Mouse (Mus musculus) adrenal gland, postnatal 0 days (tissue): ENCODE results near the gene Myef2. TPM values are rescaled to one million over a fixed set of nuclear protein-coding genes. Genes with fewer than 3 reads are reported as not detected.

Experiments
- polyA plus RNA-seq: library from polyadenylated mRNA; unstranded; fragments of >200 nt; fragmentation: Nextera tagmentation; extraction: Ambion mirVana; gene quantifications from 2 replicates; pipeline ENCODE4 v1.2.1, GENCODE M21; 2015

The Myef2 gene
- 46.4 and 47.1 TPM in 2 replicates for polyA plus RNA-seq

GRCm38 (mm10) chr2:125123477-125123852, at the start of gene Myef2:
TSS of gene Myef2 (minus strand) at chr2:125123661.

GRCm38 (mm10) chr2:125152388-125152787, 28.9 kb upstream of the Myef2 start, which contains the start of gene Slc12a1:
TSS of gene Slc12a1 (plus strand) at chr2:125152505.

GRCm38 (mm10) chr2:125135903-125136811, 12.7 kb upstream of the Myef2 start, which contains the start of gene Ctxn2:
TSS of gene Ctxn2 (plus strand) at chr2:125136692.

GRCm38 (mm10) chr2:125067894-125068293, 55.6 kb downstream of the Myef2 start, which contains the start of gene Slc24a5:
TSS of gene Slc24a5 (plus strand) at chr2:125068124.

Other genes starting within 250 kb of the Myef2 start
- 0.98 and 1.0 TPM in 2 replicates for gene Slc24a5, start 55.5 kb downstream of the Myef2 start, polyA plus RNA-seq
- 0.24 and 0.61 TPM in 2 replicates for gene Ctxn2, start 13.0 kb upstream of the Myef2 start, polyA plus RNA-seq
- 0.41 TPM in 1 of 2 replicates, not detected in the other for gene Slc12a1, start 28.8 kb upstream of the Myef2 start, polyA plus RNA-seq
- gene Dut, start 123.5 kb upstream of the Myef2 start, polyA plus RNA-seq = 115 and 121 TPM in 2 replicates